9 mouse cellular contexts compared by ENCODE assay signal in the genomic region with DNA sequence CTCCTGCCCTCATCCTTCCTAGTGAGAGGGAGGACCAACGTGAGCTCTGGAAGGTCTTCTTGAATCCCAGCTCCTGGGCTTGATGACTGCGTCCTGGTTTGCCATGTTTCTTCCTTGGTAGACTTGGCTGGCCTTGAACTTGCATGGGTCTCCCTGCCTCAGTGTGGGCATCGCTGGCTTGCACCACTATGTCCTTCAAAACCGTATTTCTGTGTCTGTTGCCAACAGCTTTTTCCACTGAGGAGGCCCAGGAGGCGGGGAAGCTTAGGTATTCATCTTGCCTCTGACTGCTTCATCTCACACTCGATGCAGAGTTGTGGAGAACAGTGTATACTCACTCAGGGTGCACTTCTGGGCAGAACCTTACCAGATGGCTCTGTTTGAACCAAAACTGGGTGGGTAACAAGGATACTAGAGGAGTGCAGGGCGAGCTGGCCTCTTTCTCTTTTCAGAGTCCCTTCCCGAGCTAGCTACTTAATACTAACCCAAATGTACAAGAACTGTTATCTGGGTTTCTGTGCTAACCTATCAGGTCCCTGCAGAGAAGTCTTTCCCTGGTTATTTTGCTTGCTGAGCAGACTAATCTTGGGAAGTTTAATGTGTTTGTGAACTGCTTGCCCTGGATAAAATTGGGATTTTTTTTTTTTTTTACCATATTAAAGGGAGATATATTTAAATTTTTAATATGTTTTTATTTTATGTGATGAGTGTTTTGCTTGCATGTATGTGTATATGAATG. TPM values are rescaled to one million over a fixed set of nuclear protein-coding genes. Genes with fewer than 3 reads are reported as not detected.
DNase-seq lines count a peak whose midpoint lies in the region; ATAC-seq lines count a peak whose summit lies in the region.
"Had no signal": no experiment of that assay in that cellular context is flagged by ENCODE, and none has a peak within 500 bp of the region (broad histone marks: within the 10 kb centered on the region; RNA-seq: fewer than 3 reads in every experiment).

No protein-coding gene starts in this region.

- intact Hi-C loops in gastrocnemius, postnatal 14 days (cut with DNase I; ENCODE audit: low total_unique reads), result no loop called here

- peak overlapping the region; percentile 89 for H3K4me3 ChIP-seq in forebrain, embryonic 13.5 days
- peak overlapping the region; percentile 91 for H3K4me3 ChIP-seq in kidney, embryonic 15.5 days (replicated peaks)
- H3K4me3 ChIP-seq in midbrain, embryonic 12.5 days, result peak overlapping the region; percentile 84

- ATAC-seq in cerebellum, adult (ENCODE audit: insufficient number of reproducible peaks, low FRiP score, low TSS enrichment), result no peak
- ATAC-seq in forebrain, embryonic 13.5 days, result no peak
- no peak for ATAC-seq in kidney, embryonic 15.5 days (replicated peaks; ENCODE audit: low FRiP score)
- ATAC-seq in midbrain, embryonic 12.5 days (ENCODE audit: low FRiP score, low read depth), result no peak

- DNase-seq in cerebellum, adult 11 months, result peak; percentile 13
- peak; percentile 14 for DNase-seq in 3134 (ENCODE audit: extremely low read depth, insufficient read length, low spot score)
- DNase-seq in c-Kit-positive CD71-positive TER-119-negative erythroid progenitor cells, embryonic 14.5 days (ENCODE audit: low read depth), result peak; percentile 37
- DNase-seq in gastrocnemius, postnatal 14 days, result no peak

- H3K4me2 ChIP-seq in forebrain, embryonic 13.5 days, result peak overlapping the region; percentile 89
- H3K4me2 ChIP-seq in kidney, embryonic 15.5 days, result peak overlapping the region; percentile 76
- peak overlapping the region; percentile 83 for H3K4me2 ChIP-seq in midbrain, embryonic 12.5 days (replicated peaks)

- H3K9ac ChIP-seq in forebrain, embryonic 13.5 days, result peak overlapping the region; percentile 95
- peak overlapping the region; percentile 79 for H3K9ac ChIP-seq in kidney, embryonic 15.5 days
- H3K9ac ChIP-seq in midbrain, embryonic 12.5 days (replicated peaks), result peak overlapping the region; percentile 91

- 18% methylated on average over 8 of the region's 8 CpGs for WGBS in forebrain, embryonic 13.5 days
- 18% methylated on average over 8 of the region's 8 CpGs for WGBS in kidney, embryonic 15.5 days
- 20% methylated on average over 8 of the region's 8 CpGs for WGBS in midbrain, embryonic 12.5 days

- peaks cover 13% of the 10 kb centered on the region for H3K4me1 ChIP-seq in forebrain, embryonic 13.5 days
- H3K4me1 ChIP-seq in kidney, embryonic 15.5 days, result peaks cover 13% of the 10 kb centered on the region
- peaks cover 12% of the 10 kb centered on the region for H3K4me1 ChIP-seq in midbrain, embryonic 12.5 days

- H3K27me3 ChIP-seq in forebrain, embryonic 13.5 days, result no peaks in the 10 kb centered on the region
- H3K27me3 ChIP-seq in kidney, embryonic 15.5 days, result no peaks in the 10 kb centered on the region
- no peaks in the 10 kb centered on the region for H3K27me3 ChIP-seq in midbrain, embryonic 12.5 days

- H3K9me3 ChIP-seq in forebrain, embryonic 13.5 days (replicated peaks), result no peaks in the 10 kb centered on the region
- no peaks in the 10 kb centered on the region for H3K9me3 ChIP-seq in kidney, embryonic 15.5 days (replicated peaks)
- peaks cover 3% of the 10 kb centered on the region; the same call in 1 of the 2 replicates for H3K9me3 ChIP-seq in midbrain, embryonic 12.5 days

- H3K36me3 ChIP-seq in forebrain, embryonic 13.5 days (ENCODE audit: poor library complexity, severe bottlenecking), result peaks cover 21% of the 10 kb centered on the region
- peaks cover 19% of the 10 kb centered on the region for H3K36me3 ChIP-seq in kidney, embryonic 15.5 days
- peaks cover 8% of the 10 kb centered on the region; the same call in 1 of the 2 replicates for H3K36me3 ChIP-seq in midbrain, embryonic 12.5 days

- H3K27ac ChIP-seq in forebrain, embryonic 13.5 days, result no peak overlapping the region
- H3K27ac ChIP-seq in kidney, embryonic 15.5 days, result peak overlapping the region; percentile 92
- no peak overlapping the region for H3K27ac ChIP-seq in midbrain, embryonic 12.5 days (replicated peaks)

RNA-seq across cellular contexts. Expression of gene Zfp346, which starts 1.0 kb away (rescaled TPM):
- polyA plus RNA-seq in forebrain, embryonic 13.5 days (2015; fragmentation: Nextera tagmentation; extraction: Ambion mirVana), result 23.1 and 24.3 TPM in 2 replicates
- 20.0 and 21.5 TPM in 2 replicates for polyA plus RNA-seq in kidney, embryonic 15.5 days (2015; fragmentation: Nextera tagmentation; extraction: Ambion mirVana)
- polyA plus RNA-seq in midbrain, embryonic 12.5 days (2016; fragmentation: Nextera tagmentation; extraction: Ambion mirVana), result 24.1 and 27.4 TPM in 2 replicates
- total RNA-seq in gastrocnemius, postnatal 14 days (2021), result 10 to 100 TPM; 10.2 to 11.2 TPM

RNA-seq across cellular contexts. Expression of gene Uimc1, which starts 6.0 kb away (rescaled TPM):
- 24.3 and 24.6 TPM in 2 replicates for polyA plus RNA-seq in forebrain, embryonic 13.5 days (2015; fragmentation: Nextera tagmentation; extraction: Ambion mirVana)
- 23.9 and 24.3 TPM in 2 replicates for polyA plus RNA-seq in kidney, embryonic 15.5 days (2015; fragmentation: Nextera tagmentation; extraction: Ambion mirVana)
- polyA plus RNA-seq in midbrain, embryonic 12.5 days (2016; fragmentation: Nextera tagmentation; extraction: Ambion mirVana), result 21.7 and 23.5 TPM in 2 replicates
- 10 to 100 TPM; 13.9 to 15.3 TPM for total RNA-seq in gastrocnemius, postnatal 14 days (2021)

RNA-seq across cellular contexts. Expression of gene Gm17617, which starts 27.2 kb away (rescaled TPM):
- not detected in 2 replicates for polyA plus RNA-seq in forebrain, embryonic 13.5 days (2015; fragmentation: Nextera tagmentation; extraction: Ambion mirVana)
- polyA plus RNA-seq in kidney, embryonic 15.5 days (2015; fragmentation: Nextera tagmentation; extraction: Ambion mirVana), result not detected in 2 replicates
- not detected in 2 replicates for polyA plus RNA-seq in midbrain, embryonic 12.5 days (2016; fragmentation: Nextera tagmentation; extraction: Ambion mirVana)
- not detected for total RNA-seq in gastrocnemius, postnatal 14 days (2021)
- total RNA-seq: layer of hippocampus, postnatal 36 days had no signal

RNA-seq across cellular contexts. Expression of gene Fgfr4, which starts 46.3 kb away (rescaled TPM):
- polyA plus RNA-seq in forebrain, embryonic 13.5 days (2015; fragmentation: Nextera tagmentation; extraction: Ambion mirVana), result 0.25 and 0.48 TPM in 2 replicates
- polyA plus RNA-seq in kidney, embryonic 15.5 days (2015; fragmentation: Nextera tagmentation; extraction: Ambion mirVana), result 16.4 and 19.8 TPM in 2 replicates
- polyA plus RNA-seq in midbrain, embryonic 12.5 days (2016; fragmentation: Nextera tagmentation; extraction: Ambion mirVana), result 0.37 and 0.70 TPM in 2 replicates
- total RNA-seq in gastrocnemius, postnatal 14 days (2021), result 1 to 10 TPM; 6.6 to 6.7 TPM
